Mouse (Mus musculus) C2C12 (cell line): ENCODE results near the gene Ccdc151. TPM values are rescaled to one million over a fixed set of nuclear protein-coding genes. Genes with fewer than 3 reads are reported as not detected.
A peak's percentile ranks its signal among the peaks of the same experiment; 100 is the strongest.

Source experiments
- H3K27me3 ChIP-seq: one replicate; pipeline ENCODE4 v1.6.1; 2011; ENCODE audit not compliant: control insufficient read depth, insufficient read depth, insufficient read length
- H3K36me3 ChIP-seq: one replicate; pipeline ENCODE4 v1.6.1; 2011; ENCODE audit not compliant: control insufficient read depth, insufficient read depth
- H3K4me3 ChIP-seq: one replicate; pipeline ENCODE4 v1.5.1; 2011; ENCODE audit warnings: mild to moderate bottlenecking, control low read depth; ENCODE audit not compliant: poor library complexity, insufficient read depth, severe bottlenecking
- H3K79me2 ChIP-seq: one replicate; pipeline ENCODE4 v1.6.1; 2011; ENCODE audit not compliant: control insufficient read depth, insufficient read depth
- H3K79me3 ChIP-seq: one replicate; pipeline ENCODE4 v1.6.1; 2011; ENCODE audit warnings: low read depth, control low read depth
- H3ac ChIP-seq: one replicate; pipeline ENCODE3; 2011; ENCODE audit warnings: low read depth; ENCODE audit not compliant: control insufficient read depth, insufficient read length
- CEBPB ChIP-seq: IDR thresholded peaks from one replicate; pipeline ENCODE4 v1.6.1; 2011; ENCODE audit warnings: low read depth, mild to moderate bottlenecking, control low read depth, moderate library complexity
- CTCF ChIP-seq: IDR thresholded peaks from one replicate; pipeline ENCODE4 v1.5.1; 2011; ENCODE audit not compliant: control insufficient read depth, insufficient read depth, insufficient read length
- FOSL1 ChIP-seq: IDR thresholded peaks from one replicate; pipeline ENCODE4 v1.8.0; 2011; ENCODE audit warnings: mild to moderate bottlenecking, low read length; ENCODE audit not compliant: poor library complexity, insufficient read depth, severe bottlenecking
- MAX ChIP-seq: IDR thresholded peaks from one replicate; pipeline ENCODE4 v1.6.1; 2011; ENCODE audit warnings: mild to moderate bottlenecking, control low read depth
- MYOD1 ChIP-seq: IDR thresholded peaks from one replicate; pipeline ENCODE4 v1.6.1; 2011; ENCODE audit warnings: low read depth; ENCODE audit not compliant: control insufficient read depth, insufficient read length
- MYOG ChIP-seq: IDR thresholded peaks from one replicate; pipeline ENCODE4 v1.6.1; 2011; ENCODE audit not compliant: control insufficient read depth, insufficient read length; ENCODE audit errors: extremely low read depth
- USF1 ChIP-seq: IDR thresholded peaks from one replicate; pipeline ENCODE4 v1.6.1; 2011; ENCODE audit warnings: low read depth, mild to moderate bottlenecking, control low read depth, moderate library complexity
- polyA plus RNA-seq: library from polyadenylated mRNA; unstranded; fragments of >200 nt; fragmentation: generic; extraction: Trizol; gene quantifications from one replicate; pipeline ENCODE4 v1.2.1, GENCODE M21; 2012; ENCODE audit warnings: missing spikeins

The Ccdc151 gene
- polyA plus RNA-seq, 1 experiment, result 0.21 TPM

GRCm38 (mm10) chr9:21978398-21979128, 23.9 kb downstream of the Ccdc151 start:
- no peak for TF ChIP-seq MYOG
- H3K27me3 ChIP-seq, result no peaks in the 10 kb centered on the region
- H3K79me3 ChIP-seq, result no peaks in the 10 kb centered on the region

GRCm38 (mm10) chr9:21977972-21978371, 24.5 kb downstream of the Ccdc151 start:
- TF ChIP-seq MYOD1 (no peak), FOSL1 (no peak), CTCF (peak; percentile 54)
- no peak overlapping the region for H3K4me3 ChIP-seq
- no peaks in the 10 kb centered on the region for H3K79me3 ChIP-seq
- H3K79me2 ChIP-seq, result no peaks in the 10 kb centered on the region
- no peaks in the 10 kb centered on the region for H3K36me3 ChIP-seq
- H3K27me3 ChIP-seq, result no peaks in the 10 kb centered on the region
- no peak overlapping the region for H3ac ChIP-seq

More at GRCm38 (mm10) chr9:21978398-21979128, 23.9 kb downstream of the Ccdc151 start:
- Histone ChIP-seq H3ac (no peak overlapping the region), H3K36me3 (no peaks in the 10 kb centered on the region), H3K4me3 (no peak overlapping the region), H3K79me2 (no peaks in the 10 kb centered on the region)

- H3K4me3 ChIP-seq, result no peak overlapping the region
- no peak for TF ChIP-seq CEBPB
- TF ChIP-seq FOSL1, result no peak
- no peak for TF ChIP-seq MYOD1
- TF ChIP-seq MYOG, result no peak
- no peak for TF ChIP-seq USF1
- TF ChIP-seq MAX, result no peak
- no peak for TF ChIP-seq CTCF
- H3ac ChIP-seq, result no peak overlapping the region
- H3K79me3 ChIP-seq, result no peaks in the 10 kb centered on the region
- no peaks in the 10 kb centered on the region for H3K27me3 ChIP-seq
- no peaks in the 10 kb centered on the region for H3K79me2 ChIP-seq
- no peaks in the 10 kb centered on the region for H3K36me3 ChIP-seq
Measured at GRCm38 (mm10) chr9:21977331-21977730, 25.1 kb downstream of the Ccdc151 start.

- H3K4me3 ChIP-seq, result no peak overlapping the region
- TF ChIP-seq MYOG (no peak), CEBPB (no peak), MAX (no peak), FOSL1 (no peak), MYOD1 (no peak), USF1 (no peak)
Measured at GRCm38 (mm10) chr9:21976626-21977175, 25.7 kb downstream of the Ccdc151 start.

GRCm38 (mm10) chr9:21969304-21969703, 33.1 kb downstream of the Ccdc151 start:
- Histone ChIP-seq H3ac (no peak overlapping the region), H3K79me3 (no peaks in the 10 kb centered on the region), H3K4me3 (no peak overlapping the region), H3K27me3 (no peaks in the 10 kb centered on the region), H3K36me3 (no peaks in the 10 kb centered on the region), H3K79me2 (no peaks in the 10 kb centered on the region)
- TF ChIP-seq CEBPB (no peak), MAX (no peak), MYOG (no peak), FOSL1 (no peak), USF1 (no peak), MYOD1 (no peak), CTCF (no peak)

More at GRCm38 (mm10) chr9:21976626-21977175, 25.7 kb downstream of the Ccdc151 start:
- Histone ChIP-seq H3K36me3 (no peaks in the 10 kb centered on the region), H3K27me3 (no peaks in the 10 kb centered on the region), H3ac (no peak overlapping the region), H3K79me3 (no peaks in the 10 kb centered on the region), H3K79me2 (no peaks in the 10 kb centered on the region)

GRCm38 (mm10) chr9:21968883-21969282, 33.6 kb downstream of the Ccdc151 start:
- H3K79me3 ChIP-seq, result no peaks in the 10 kb centered on the region
- no peak overlapping the region for H3K4me3 ChIP-seq
- TF ChIP-seq CEBPB (no peak), MAX (no peak), FOSL1 (no peak), MYOG (no peak), CTCF (no peak), USF1 (no peak), MYOD1 (no peak)
- H3K79me2 ChIP-seq, result no peaks in the 10 kb centered on the region
- H3K36me3 ChIP-seq, result no peaks in the 10 kb centered on the region
- no peaks in the 10 kb centered on the region for H3K27me3 ChIP-seq
- H3ac ChIP-seq, result no peak overlapping the region
